Mouse (Mus musculus): ENCODE results near the gene Whrn.

DNA sequence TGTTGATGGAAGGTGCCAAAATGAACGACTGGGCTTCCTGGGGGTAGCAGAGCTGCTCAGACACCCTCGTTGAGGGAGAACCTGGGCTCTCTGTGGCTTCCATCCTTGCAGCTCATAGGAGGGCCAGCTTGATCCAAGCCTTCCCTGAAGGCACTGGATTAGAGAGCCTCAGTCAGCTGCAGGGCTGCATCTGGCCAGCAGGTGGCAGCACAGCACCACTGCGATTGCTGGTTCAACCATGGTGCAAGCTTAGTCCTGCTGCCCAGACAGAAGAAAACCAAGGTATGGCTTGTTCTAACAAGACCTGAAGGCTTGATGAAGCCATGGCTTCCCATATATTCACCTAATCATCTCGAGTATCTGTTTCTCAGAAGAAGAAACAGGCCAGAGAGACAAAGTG, 127.2 kb downstream of the Whrn start:
- no peak for TF ChIP-seq POLR2A (IDR thresholded peaks at IDR 0.05; ENCODE audit: low read depth, low read length)
- peak; percentile 100 for TF ChIP-seq CTCF (IDR thresholded peaks at IDR 0.05; ENCODE audit: extremely low read depth, insufficient read depth, insufficient read length, insufficient replicate concordance)

Measured in spleen, adult 2 months (tissue).